Mouse (Mus musculus) CD4-positive, CD25-positive, alpha-beta regulatory T cell, adult 2 months (primary cell): ENCODE measurements around the gene Ephb2.

ENCODE experiments used
- DNase-seq: peaks from one replicate; pipeline ENCODE4 v3.0.0-alpha.2; 2012; ENCODE audit warnings: low read depth, low spot score

Ephb2 gene

DNA sequence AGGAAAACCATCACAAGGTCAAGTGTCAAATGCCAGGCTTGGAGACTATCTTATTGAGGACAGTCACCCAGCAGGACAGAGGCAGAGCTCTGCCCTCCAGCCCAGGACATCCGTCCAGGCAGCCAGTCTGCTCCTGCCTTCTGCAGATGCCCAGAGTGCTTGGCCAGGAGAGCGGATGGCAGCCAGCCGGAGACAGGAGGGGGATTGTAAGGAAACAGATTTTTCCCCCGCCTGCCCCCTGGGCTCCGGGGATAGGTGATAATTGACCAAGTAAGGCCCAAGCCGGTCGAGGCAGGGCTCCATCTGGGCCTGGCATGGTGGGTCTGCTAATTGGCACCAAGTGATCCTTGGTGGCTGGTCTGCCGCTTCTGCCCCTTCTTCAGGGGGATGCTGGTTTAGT, 133.3 kb downstream of the Ephb2 start:
- DNase-seq = no peak

DNA sequence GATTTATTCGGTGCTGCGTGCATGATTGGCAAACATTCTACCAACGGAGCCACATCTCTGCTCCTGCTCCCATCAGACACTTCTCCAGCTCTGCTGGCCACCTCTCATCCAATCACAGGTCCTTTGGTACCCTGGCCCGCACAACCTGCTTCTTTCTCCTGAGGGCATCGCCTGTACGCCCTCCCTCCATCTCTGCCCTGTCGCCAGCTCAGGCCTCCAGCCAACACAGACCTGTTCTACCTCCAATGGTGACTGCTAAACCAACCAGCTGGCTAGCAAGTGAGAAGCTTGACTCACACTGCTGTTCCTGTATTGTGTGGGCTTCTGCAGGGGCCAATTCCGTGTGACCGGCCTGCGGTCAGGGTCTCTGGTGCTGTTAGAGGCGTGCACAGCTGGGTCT, 134.6 kb downstream of the Ephb2 start:
- DNase-seq = no peak

DNA sequence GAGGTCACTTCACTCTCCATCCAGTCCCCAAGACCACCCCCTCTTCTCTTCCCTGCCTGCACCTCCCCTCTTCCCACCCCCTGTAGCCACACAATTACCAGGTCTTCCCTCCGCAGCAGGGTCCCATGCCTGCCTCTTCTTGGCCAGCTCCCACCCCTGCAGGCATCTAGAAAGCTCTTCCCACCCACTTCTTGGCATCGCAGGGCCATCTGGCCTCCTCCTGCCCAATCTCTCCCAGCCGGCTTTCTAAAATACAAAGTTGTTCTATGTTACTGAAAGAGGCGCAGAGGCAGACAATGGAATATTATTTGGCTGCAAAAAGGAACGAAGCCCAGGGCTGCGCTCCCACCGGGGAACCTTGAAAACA, 136.7 kb downstream of the Ephb2 start:
- no peak for DNase-seq

DNA sequence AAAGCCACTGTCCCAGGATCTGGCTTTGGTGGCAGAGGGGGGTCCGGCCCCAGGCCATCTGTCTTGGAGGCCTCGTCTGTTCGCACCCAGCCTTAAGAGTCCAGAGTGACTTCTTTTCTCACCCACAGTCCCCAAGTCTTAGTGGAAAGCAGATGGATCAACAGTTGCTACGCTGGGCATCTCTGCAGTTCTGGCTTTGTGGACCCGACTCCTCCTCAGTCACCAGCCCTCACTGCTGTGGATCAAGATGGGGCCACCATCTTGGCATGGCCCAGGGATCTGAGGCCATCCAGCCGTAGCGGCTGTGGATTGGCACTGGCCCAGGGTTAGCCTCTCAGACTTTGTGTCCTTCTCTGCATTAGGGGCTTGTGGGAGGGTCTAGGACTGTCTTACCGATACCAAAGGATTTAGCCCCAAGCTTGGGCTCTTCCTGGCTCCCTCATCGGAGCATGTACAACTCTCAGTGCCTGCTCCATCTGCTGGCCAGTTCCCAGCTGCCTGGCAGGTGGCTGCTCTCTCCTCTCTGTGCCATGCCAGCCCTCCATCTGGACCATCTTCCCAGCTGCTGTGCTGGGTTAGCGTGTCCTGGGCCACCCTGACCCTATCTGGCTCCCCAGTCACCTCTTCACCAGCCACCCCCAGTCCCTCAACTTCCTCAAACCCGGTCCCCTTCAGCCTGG, 137.2 kb downstream of the Ephb2 start:
- DNase-seq = no peak

DNA sequence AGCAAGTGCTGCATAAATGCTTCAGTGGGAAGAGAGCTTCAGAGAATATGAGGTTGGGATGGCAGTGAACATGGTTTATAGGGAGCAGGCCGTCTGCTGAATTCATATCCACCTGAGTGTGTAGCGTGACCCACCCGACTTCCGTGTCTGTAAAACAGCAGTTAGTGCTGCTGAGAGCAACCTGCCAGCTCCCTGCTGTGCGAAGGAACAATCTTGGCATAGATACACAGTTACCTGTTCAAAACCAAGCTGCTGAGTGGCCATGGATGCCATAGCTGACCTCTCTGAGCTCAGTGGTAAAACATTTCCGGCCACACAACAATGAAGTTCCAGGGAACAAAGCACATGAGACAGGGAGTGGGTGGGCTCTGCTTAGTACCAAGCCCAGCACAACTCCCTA, 138.5 kb downstream of the Ephb2 start:
- DNase-seq = no peak

DNA sequence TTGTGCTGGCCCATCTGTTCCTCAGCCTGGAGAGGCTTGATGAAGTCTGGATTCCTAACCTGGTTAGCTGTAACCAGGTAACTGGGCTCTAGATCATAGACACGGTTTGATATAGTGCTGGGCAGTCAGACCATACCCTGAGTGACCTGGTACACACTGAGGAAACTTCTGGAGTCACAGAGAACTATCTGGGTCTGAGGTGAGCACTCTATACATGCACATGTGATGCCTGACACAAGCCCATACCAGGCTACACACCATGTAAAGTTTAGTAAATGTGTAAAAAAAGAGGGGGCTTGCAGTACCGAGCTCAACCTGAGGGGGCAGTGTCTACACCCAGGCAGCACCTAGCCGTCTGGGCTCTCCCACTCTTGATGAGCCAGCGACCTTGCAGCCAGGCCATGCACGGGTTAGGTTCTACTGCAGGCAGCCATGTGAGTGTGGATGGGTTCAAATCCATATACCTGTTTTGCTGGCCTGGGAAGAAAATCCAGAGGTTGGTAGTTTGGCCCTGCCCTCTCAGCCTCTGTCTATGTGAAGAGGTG, 139.3 kb downstream of the Ephb2 start:
- DNase-seq = peak; percentile 72

DNA sequence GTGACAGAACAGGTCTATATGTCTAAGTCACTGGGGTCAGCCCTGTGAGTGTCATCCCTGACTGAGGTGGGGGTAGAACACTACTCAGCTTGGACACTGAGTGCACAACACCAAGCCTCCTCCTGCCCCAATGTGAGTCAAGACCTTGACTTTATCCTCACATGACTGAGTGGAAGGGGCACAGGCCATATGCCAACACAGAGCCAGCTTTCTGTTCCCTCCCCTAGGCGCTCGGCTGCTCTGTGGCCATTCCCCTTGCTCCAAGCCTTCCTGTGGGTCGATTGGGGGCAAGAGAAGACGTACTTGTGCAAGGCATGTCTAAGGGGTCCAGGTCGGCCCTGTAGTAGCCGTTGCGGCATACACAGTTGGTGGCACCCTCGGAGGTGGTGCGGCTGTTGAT, 140.1 kb downstream of the Ephb2 start:
- DNase-seq = no peak

DNA sequence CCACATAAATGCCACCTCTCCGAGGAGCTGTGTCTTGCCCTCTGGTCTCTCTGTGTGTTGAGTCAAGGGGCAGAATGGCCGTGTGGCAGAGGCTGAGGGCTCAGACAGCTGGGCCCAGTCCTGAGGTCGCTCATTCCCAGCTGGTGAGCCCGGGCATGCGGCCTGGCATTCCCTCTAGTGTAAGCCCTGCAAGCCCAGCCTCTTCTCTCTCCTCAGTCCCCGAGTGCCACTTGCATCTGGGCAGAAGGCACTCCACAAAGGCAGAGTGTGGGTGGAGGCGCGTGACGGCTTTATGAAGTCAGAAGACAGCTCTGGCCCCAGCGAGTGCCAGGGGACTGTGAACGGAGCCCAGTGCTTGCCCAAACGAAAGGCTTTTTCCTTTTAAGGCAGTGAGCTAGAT, 145.8 kb downstream of the Ephb2 start:
- no peak for DNase-seq

DNA sequence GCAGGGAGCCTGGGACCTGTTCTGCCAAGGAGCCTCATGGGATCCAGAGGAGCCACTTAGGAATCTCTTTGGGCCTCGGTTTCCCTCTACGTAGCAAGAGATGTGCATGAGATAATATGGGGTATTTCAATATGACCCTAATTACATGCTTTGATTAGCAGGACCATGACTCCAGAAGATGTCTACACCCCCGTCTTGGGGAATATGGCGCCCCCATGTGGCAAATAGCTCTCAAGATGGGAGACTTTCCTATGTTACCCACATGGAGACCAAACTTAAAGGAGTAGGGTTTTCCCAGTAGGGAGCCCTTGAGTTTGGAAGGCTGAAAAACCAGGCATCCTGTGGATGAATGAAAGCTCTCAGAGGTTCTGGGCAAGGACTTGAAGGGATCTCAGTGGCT, 147.7 kb downstream of the Ephb2 start:
- DNase-seq = no peak

DNA sequence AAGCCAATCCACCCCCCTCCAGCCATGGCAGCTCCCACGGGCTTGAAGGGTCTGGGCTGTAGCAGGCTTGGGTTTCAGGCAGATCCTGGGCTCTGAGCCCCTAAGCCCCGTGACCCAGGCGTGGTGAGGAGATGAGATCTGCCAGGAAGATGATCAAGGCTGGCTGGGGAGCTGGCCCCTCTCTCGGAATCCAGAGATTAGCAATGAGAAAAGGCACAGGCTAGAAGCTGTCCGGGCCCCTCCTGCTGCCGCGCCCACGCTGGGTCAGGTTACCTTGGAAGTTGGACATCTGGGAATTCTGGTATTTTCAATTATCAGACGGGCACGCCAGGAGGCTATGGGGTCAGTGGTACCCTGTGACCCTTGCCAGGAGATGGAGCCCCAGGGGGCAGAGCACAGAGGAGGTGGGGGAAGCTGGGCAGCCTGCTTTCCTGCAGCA, 150.3 kb downstream of the Ephb2 start:
- DNase-seq = no peak

DNA sequence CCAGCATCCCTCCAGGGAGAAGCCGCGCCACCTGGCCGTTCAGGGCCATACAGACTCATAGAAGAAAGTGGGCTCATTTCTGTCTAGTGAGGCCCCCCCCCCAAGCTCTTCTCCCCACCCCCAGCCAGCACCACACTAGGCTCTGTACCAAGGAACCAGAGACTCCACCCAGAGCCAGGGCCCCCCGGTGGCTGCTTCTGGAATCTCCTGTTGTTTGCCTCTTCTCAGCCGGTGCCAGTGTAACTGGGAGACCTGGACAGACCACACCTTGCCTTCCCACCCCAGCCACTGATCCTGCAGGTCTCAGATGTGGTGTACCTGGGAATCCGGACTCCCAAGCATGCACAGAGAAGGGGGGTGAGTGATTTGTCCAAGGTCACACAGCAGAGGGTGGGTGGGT, 151.3 kb downstream of the Ephb2 start:
- DNase-seq = no peak

DNA sequence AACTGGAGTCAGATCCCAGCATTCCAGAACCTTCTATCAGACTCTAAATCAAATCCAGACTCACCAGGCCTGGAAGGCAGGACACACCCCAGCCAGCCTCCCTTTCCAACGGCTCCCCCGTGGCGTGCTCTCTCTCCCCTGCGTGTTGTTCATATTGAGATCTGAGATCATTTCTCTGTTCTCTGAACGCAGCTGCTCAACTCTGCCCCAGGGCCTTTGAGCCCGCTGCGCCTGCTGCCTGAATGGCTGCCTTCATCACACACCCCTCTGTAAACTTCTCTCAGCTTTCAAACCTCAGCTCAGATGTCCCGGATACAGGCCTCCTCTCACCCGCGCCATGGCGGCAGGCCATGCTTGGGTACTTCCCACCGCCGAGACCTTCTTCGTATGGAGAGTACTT, 155.1 kb downstream of the Ephb2 start:
- DNase-seq = no peak

DNA sequence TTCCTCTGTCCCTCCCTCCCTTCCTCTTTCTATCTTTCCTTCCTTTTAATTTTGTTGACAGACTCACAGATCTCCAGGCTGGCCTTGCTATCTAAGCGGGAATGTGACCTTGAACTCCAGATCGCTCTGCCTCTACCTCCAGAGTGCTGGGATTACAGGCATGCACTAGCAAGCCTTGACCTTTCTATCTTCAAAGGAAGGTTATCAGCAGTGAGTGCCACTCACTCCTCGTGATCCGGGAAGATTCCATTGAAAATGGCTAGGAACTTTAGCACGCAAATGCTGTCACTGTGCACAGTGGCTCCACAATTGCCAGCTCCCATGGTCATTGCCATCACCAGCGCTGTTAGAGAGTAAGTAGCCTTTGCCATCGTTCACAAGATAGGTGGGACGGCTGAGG, 156.6 kb downstream of the Ephb2 start:
- DNase-seq = no peak

DNA sequence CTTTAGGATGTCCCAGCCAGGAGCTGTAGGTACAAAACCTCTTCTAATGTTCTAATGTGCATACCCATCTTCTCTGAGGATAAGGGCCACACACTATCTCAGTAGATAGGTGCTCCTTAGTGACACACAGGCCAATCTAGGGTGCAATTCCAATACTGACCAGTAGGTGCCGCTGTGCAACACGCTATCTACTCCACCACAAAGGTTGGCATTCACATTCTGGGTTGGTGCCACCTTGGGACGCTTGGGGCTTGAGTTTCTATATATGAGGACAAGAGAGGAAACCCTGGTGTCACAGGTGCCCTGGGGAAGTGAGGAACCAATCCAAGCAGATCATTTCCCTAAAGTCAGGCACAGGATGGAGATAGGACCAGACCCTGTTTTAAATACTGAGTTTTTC, 157.3 kb downstream of the Ephb2 start:
- DNase-seq = peak; percentile 84

DNA sequence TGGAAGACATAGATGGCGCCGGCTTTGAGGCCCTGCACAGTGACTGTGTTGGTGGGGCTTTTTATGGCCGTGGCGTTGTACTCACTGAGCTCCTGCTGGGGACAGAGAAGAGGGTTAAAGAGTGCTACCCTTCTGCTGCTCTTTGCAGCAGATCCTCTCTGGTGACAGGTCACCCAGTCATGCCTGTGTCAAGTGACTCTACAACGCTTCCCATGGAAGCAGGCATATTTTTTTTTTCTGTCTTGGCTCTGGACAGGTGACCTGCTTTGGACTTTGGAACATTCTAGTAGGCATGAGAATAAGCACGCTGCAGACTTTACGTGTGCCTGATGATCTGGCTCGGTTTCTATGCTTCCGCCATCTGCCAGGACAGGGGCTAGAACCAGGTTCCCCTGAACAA, 160.3 kb downstream of the Ephb2 start:
- no peak for DNase-seq

DNA sequence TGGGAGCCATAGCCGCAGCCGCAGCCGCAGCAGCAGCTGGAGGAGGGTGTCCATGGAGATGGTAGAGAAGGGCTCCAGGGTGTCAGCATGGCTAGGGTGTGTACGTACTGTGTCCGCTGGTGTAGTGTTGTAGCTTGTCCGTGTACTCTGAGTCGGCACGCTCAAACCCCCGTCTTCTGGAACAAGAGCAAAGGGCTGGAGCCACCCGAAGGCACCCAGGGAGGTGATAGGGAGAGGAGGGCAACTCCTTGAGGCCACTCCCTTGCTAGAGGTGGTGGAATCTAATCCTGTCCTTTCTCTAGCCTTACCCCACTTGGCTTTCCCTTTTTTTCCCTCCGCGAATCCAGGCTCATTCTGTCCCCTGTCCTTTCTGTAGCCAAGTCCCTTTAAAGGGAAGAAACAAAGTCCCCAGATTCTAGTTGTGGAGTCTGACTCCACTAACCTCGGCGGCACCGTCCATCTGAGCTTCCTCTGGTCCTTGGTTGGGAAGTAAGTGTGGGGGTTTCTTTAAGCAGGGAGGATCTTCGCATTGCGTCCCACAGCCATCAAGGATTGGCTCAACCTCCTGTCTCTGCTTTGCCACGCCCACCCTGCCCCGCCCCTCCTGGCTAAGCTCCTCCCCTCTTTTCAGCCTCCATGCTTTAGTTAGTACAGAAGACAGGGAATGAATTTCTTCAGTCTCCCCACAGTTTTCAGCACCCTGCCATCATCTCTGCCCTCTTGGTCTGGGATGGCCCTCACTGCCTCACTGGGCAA, 163.3 kb downstream of the Ephb2 start:
- DNase-seq = no peak

DNA sequence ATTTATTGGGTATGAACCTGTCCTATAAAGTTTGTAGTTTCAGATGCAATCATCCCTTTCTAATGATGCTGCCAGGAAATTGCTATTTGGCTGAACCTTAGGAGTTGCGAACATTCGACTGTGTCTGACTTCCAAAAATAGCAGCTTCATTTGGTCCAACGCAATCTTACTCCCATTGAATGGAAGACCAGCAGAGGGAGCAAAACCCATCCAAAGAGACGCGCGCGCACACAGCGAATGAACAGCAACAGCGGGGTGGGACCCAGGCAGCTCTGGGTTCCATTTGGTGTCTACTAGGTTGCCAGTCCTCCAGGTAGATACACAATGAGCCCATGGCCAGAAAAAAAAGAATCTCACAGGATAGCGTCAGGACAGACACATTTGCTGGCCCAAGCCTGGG, 168.0 kb downstream of the Ephb2 start:
- DNase-seq = no peak

DNA sequence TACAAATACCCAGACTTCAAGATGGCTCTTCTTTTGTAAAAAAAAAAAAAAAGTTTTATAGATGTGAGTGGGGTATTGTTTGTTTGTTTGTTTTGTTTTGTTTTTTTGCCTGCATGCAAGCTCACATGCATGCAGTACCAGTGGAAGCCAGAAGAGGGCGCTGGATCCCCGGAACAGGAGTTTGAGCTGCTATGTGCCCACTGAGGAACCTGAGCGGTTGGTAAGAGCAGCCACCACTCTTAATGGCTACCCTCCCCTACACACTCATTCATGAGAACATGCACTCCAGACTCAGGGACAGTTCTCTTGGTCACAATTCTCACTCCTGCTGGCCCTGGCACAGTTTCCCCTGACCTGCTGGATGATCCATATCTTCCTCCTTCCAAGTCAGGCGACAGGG, 169.8 kb downstream of the Ephb2 start:
- peak; percentile 19 for DNase-seq

DNA sequence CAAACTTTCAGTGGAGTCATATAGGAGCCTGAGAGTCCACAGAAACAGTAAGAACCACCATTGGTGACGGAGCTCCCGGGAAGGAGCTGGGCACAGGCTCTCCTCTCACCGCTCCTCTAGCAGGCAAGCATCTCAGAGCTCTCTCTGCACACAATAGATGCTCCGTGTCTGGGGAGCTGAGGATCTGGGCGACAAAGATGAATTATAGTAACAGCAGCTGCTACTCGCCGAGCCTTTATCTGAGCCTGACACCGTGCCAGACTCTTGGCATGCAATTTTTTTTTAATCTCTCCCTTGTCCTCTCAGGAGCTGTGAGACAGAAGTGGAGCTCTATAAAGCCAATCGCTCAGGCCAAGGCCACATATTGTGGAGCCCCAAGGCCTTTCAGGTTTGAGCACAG, 170.7 kb downstream of the Ephb2 start:
- DNase-seq = no peak

DNA sequence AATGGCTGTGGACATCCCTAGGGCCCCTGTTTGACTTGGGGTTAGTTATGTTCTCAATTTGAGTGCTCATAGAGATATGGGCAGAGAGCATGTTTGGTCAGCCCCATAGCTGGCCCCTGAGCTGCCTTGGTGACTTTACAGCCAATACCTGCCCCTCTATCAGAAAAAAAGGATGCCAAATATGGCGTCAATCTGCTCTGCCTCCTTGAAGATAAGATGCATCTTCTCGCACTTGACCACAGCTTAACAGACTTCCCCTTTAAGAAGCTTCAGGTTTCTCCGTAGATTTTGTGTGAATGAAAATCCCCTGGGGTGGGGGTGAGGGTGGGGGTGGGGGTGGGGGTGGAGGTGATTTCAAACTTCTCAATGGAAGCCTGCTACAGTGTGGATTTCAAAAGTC, 177.9 kb downstream of the Ephb2 start:
- no peak for DNase-seq

DNA sequence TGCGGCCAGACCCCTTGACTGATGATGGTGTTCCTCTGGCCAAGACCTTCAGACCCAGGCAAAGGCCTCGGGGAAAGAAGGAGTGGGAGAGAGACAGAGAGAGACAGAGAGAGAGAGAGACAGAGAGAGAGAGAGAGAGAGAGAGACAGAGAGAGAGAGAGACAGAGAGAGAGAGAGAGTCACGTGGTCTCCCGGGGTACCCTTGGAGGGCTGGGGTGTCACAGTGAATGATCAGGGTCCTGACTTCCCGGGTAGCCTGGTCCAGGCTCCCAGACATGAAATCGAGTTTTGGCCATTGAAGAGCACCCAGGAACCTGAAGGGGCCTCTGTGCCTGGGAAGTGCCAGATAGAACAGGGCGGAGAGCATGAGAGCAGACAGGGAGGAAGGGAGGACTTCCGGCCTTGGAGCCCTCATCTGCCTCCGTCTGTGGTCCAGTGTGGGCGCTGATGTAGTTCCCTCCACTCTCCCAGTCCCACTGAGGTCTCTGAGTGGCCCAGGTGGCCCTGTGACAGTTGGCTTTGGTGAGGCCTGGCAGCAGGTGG, 182.0 kb downstream of the Ephb2 start:
- no peak for DNase-seq

DNA sequence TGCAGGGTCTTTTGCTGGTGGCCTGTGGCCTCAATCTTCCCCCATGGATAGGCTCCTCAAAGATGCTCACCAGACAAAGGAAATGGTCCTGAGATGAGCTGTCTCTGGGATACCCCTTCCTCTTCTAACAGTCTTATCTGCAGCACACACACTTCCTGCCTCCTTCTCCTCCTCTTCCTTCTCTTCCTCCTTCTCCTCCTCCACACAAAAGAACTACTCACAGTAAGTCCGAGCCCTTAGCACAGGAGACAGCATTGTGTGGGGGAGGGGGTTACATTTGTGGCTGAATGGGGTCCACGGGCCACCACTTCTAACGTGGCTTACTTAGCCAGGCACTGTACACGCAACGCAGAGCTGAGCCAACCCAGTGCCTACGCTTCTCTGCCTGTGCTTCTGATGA, 182.8 kb downstream of the Ephb2 start:
- no peak for DNase-seq

DNA sequence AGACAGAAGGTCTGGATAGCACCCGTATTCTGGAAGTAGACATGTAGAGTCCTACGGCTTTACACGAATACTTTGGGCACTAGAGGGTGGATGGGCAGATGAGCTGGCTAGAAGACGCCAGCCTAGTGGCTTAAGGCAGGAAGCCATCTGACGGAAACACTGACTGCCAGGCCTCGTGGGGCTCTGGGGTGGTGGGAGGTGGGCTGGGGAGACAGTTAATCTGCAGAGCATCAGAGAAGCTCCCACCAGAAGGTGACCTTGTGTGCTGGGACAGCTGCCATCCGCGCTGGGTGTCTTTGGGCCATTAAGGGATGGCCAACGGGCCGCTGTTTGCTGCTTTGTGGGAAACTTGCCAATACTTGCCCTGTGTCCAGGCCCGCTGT, 183.3 kb downstream of the Ephb2 start:
- no peak for DNase-seq
